Mouse (Mus musculus) limb, embryonic 10.5 days (tissue): ENCODE data around the gene Olfr1084. TPM values are rescaled to one million over a fixed set of nuclear protein-coding genes. Genes with fewer than 3 reads are reported as not detected.
"Not testable (repeated sequence)": the region's sequence is repeated elsewhere in the genome, so short reads cannot be mapped to it uniquely, and the experiment has no call there.

ENCODE experiments used
- DNase-seq: peaks from one replicate; pipeline ENCODE4 v3.0.0-alpha.2; 2017; ENCODE audit warnings: low spot score
- H3K27ac ChIP-seq: fragments of 300-500 bp; sonication (generic); 2 replicates; pipeline ENCODE4 v1.5.1; 2016; ENCODE audit warnings: mild to moderate bottlenecking
- H3K27me3 ChIP-seq: fragments of 300-500 bp; sonication (generic); 2 replicates; pipeline ENCODE4 v1.6.1; 2016; ENCODE audit warnings: low read depth, mild to moderate bottlenecking; ENCODE audit not compliant: poor library complexity, severe bottlenecking
- H3K36me3 ChIP-seq: fragments of 300-500 bp; sonication (generic); 2 replicates; pipeline ENCODE4 v1.6.1; 2016; ENCODE audit warnings: mild to moderate bottlenecking, moderate library complexity
- H3K4me1 ChIP-seq: fragments of 300-500 bp; sonication (generic); 2 replicates; pipeline ENCODE4 v1.6.1; 2016
- H3K4me3 ChIP-seq: fragments of 300-500 bp; sonication (generic); 2 replicates; pipeline ENCODE4 v1.5.1; 2016; ENCODE audit warnings: mild to moderate bottlenecking, moderate library complexity
- H3K9me3 ChIP-seq: fragments of 300-500 bp; sonication (generic); replicated peaks from 2 replicates; pipeline ENCODE4 v1.6.1; 2016; ENCODE audit warnings: mild to moderate bottlenecking
- WGBS: fragments of 180-500 bp; shearing (Covaris S2); methylation state at CpG from one replicate; pipeline ENCODE4 v1.1.7; 2016; 5-methylcytosine and 5-hydroxymethylcytosine counted together
- polyA plus RNA-seq: library from polyadenylated mRNA; unstranded; fragments of >200 nt; fragmentation: Nextera tagmentation; extraction: Ambion mirVana; gene quantifications from 2 replicates; pipeline ENCODE4 v1.2.1, GENCODE M21; 2016

The Olfr1084 gene
- polyA plus RNA-seq, result not detected in 2 replicates

DNA sequence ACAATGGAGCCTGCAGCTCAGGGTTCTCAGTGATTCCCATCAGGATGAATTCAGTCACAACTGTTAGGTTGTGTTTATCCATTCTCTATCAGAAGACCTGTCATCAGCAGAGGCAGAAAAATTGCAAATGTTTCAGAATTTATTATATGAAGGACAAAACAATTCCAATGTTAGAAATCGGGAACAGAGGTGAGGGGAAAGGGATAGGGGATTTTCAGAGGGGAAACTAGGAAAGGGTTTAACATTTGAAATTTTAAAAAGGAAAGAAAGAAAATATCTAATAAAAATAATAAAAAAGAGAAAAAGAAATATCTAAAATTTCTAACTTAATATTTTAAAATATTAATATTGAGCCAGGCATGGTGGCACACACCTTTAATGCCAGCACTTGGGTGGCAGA is at the start of gene Olfr1084:
TSS of gene Olfr1084 (minus strand) at position 101 of the 400 bp plus-strand sequence.
- H3K9me3 ChIP-seq, H3K4me3 ChIP-seq, H3K4me1 ChIP-seq, DNase-seq, H3K27me3 ChIP-seq, H3K27ac ChIP-seq, H3K36me3 ChIP-seq: not testable (repeated sequence)
- WGBS, result 91% methylated on average over 1 of the region's 1 CpGs

DNA sequence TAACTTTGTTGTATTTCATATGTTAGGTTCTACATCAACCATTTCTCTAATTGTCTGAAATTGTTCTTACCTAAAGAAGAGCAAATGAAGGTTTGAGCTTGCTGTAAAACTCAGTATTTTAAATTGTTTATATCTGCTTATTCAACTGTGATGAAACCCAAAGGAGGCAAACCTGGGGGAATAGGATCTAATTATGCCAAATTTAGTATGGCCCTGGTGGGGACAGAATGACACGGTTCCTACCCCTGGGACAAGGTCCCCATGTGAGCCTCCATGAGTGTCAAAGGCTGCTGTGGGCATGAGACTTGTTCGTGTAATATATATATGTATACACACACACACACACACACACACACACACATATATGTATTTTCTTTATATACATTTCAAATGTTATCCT is 40.5 kb upstream of the Olfr1084 start, which contains the start of gene Olfr1086:
TSS of gene Olfr1086 (minus strand) at position 101 of the 400 bp plus-strand sequence.
- no peak for DNase-seq
- Histone ChIP-seq H3K4me1 (no peaks in the 10 kb centered on the region), H3K27me3 (no peaks in the 10 kb centered on the region), H3K4me3 (no peak within 1 kb of the TSS), H3K9me3 (no peaks in the 10 kb centered on the region), H3K27ac (no peak within 1 kb of the TSS), H3K36me3 (no peaks in the 10 kb centered on the region)
- 79% methylated on average over 2 of the region's 2 CpGs for WGBS

DNA sequence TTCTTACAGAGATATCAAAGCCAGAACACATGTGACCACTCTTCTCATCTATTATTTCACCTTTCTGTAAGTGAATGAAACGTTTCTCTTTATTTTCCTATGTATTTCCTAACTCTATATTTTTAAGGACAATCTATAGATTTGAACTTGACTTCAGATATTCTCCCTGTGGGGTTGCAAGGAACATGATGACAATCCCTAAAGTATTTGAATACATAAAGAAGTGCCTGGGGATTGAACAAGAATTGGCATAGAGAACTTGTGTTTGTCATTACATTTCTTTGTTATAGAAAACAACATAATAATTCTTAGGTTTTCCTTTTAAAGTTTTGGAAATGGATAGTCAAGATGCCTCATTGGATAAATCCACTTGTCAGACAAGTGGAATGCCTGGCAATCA is 22.4 kb upstream of the Olfr1084 start, which contains the start of gene Olfr1085:
TSS of gene Olfr1085 (minus strand) at position 101 of the 400 bp plus-strand sequence.
- Histone ChIP-seq H3K9me3 (no peaks in the 10 kb centered on the region), H3K27me3 (no peaks in the 10 kb centered on the region), H3K27ac (no peak within 1 kb of the TSS), H3K36me3 (no peaks in the 10 kb centered on the region), H3K4me1 (no peaks in the 10 kb centered on the region), H3K4me3 (no peak within 1 kb of the TSS)
- no peak for DNase-seq
- WGBS, result 24% methylated on average over 1 of the region's 1 CpGs

DNA sequence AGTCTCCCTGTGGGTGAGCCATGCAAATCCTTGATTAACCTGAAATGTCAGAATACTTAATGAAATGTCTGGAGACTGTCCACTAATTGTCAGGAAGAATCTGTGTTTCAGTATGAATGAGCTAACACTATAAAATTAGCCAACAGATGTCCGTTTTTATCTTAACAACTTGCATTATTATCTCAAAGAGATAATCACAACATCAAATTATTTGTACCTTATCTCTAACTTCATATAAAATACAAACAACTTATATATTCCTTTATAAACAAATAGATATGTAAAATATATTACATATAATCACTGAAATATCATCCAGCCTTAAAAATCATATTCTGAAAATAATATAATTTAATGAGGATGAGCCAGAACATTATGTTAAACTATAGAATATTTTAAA is 40.7 kb downstream of the Olfr1084 start, which contains the start of gene Olfr1082:
TSS of gene Olfr1082 (minus strand) at position 101 of the 400 bp plus-strand sequence.
- WGBS, result 63% methylated on average over 1 of the region's 1 CpGs
- DNase-seq, H3K27me3 ChIP-seq, H3K27ac ChIP-seq, H3K4me3 ChIP-seq, H3K36me3 ChIP-seq, H3K4me1 ChIP-seq, H3K9me3 ChIP-seq: not testable (repeated sequence)

Other genes with a start within 250 kb of the Olfr1084 start
- not detected in 2 replicates for gene Olfr1061, start 225.7 kb downstream of the Olfr1084 start, polyA plus RNA-seq
- gene Olfr1062, start 213.0 kb downstream of the Olfr1084 start, polyA plus RNA-seq, result not detected in 2 replicates
- gene Olfr1065, start 189.1 kb downstream of the Olfr1084 start, polyA plus RNA-seq, result not detected in 2 replicates
- not detected in 2 replicates for gene Olfr1066, start 183.5 kb downstream of the Olfr1084 start, polyA plus RNA-seq
- gene Olfr228, start 152.3 kb downstream of the Olfr1084 start, polyA plus RNA-seq, result not detected in 2 replicates
- not detected in 2 replicates for gene Olfr1076, start 131.3 kb downstream of the Olfr1084 start, polyA plus RNA-seq
- gene Olfr1079, start 97.2 kb downstream of the Olfr1084 start, polyA plus RNA-seq, result not detected in 2 replicates
- not detected in 2 replicates for gene Olfr1080, start 81.5 kb downstream of the Olfr1084 start, polyA plus RNA-seq
- gene Olfr1082, start 40.8 kb downstream of the Olfr1084 start, polyA plus RNA-seq, result not detected in 2 replicates
- not detected in 2 replicates for gene Olfr1085, start 22.3 kb upstream of the Olfr1084 start, polyA plus RNA-seq
- gene Olfr1086, start 40.4 kb upstream of the Olfr1084 start, polyA plus RNA-seq, result not detected in 2 replicates
- not detected in 2 replicates for gene Olfr1087, start 58.7 kb upstream of the Olfr1084 start, polyA plus RNA-seq
- gene Olfr1089, start 94.0 kb upstream of the Olfr1084 start, polyA plus RNA-seq, result not detected in 2 replicates
- not detected in 2 replicates for gene Olfr1090, start 119.3 kb upstream of the Olfr1084 start, polyA plus RNA-seq
- not detected in 2 replicates for gene Olfr1093, start 142.8 kb upstream of the Olfr1084 start, polyA plus RNA-seq
- gene Olfr141, start 170.3 kb upstream of the Olfr1084 start, polyA plus RNA-seq, result not detected in 2 replicates
- not detected in 2 replicates for gene Olfr1094, start 184.9 kb upstream of the Olfr1084 start, polyA plus RNA-seq
- gene Olfr1095, start 212.0 kb upstream of the Olfr1084 start, polyA plus RNA-seq, result not detected in 2 replicates
- not detected in 2 replicates for gene Gm13723, start 235.1 kb upstream of the Olfr1084 start, polyA plus RNA-seq